Mouse (Mus musculus): ENCODE results near the gene Htt.
A peak's percentile ranks its signal among the peaks of the same experiment; 100 is the strongest.

Gene Htt

GRCm38 (mm10) chr5:34931091-34931490 is 169.6 kb downstream of the Htt start:
- DNase-seq (ENCODE audit: low read depth, low spot score) = no peak

- no peak for DNase-seq (ENCODE audit: low read depth, low spot score)
Observed at GRCm38 (mm10) chr5:34931516-34932457, 170.2 kb downstream of the Htt start.

GRCm38 (mm10) chr5:34932458-34932806 is 170.9 kb downstream of the Htt start:
- no peak for DNase-seq (ENCODE audit: low read depth, low spot score)

- DNase-seq (ENCODE audit: low read depth, low spot score) = peak; percentile 61
Observed at GRCm38 (mm10) chr5:34933461-34933860, 171.9 kb downstream of the Htt start.

- no peak for DNase-seq (ENCODE audit: low read depth, low spot score)
Observed at GRCm38 (mm10) chr5:34941710-34942470, 180.3 kb downstream of the Htt start.

GRCm38 (mm10) chr5:34943428-34943827 is 181.9 kb downstream of the Htt start:
- no peak for DNase-seq (ENCODE audit: low read depth, low spot score)

- peak; percentile 89 for DNase-seq (ENCODE audit: low read depth, low spot score)
Observed at GRCm38 (mm10) chr5:34948861-34949760, 187.6 kb downstream of the Htt start, which contains the start of gene Rgs12. Rgs12 (plus strand) TSS chr5:34949445.

- peak; percentile 42 for DNase-seq (ENCODE audit: low read depth, low spot score)
Observed at GRCm38 (mm10) chr5:34949769-34950211, 188.2 kb downstream of the Htt start.

GRCm38 (mm10) chr5:34950486-34951160 is 189.1 kb downstream of the Htt start:
- peak; percentile 41 for DNase-seq (ENCODE audit: low read depth, low spot score)

GRCm38 (mm10) chr5:34951161-34951834 is 189.8 kb downstream of the Htt start:
- DNase-seq (ENCODE audit: low read depth, low spot score) = no peak

GRCm38 (mm10) chr5:34954508-34954907 is 193.0 kb downstream of the Htt start:
- DNase-seq (ENCODE audit: low read depth, low spot score) = no peak

GRCm38 (mm10) chr5:34955630-34956029 is 194.1 kb downstream of the Htt start:
- peak; percentile 67 for DNase-seq (ENCODE audit: low read depth, low spot score)

- DNase-seq (ENCODE audit: low read depth, low spot score) = no peak
Observed at GRCm38 (mm10) chr5:34956151-34956550, 194.6 kb downstream of the Htt start.

- peak; percentile 68 for DNase-seq (ENCODE audit: low read depth, low spot score)
Observed at GRCm38 (mm10) chr5:34957015-34957414, 195.5 kb downstream of the Htt start.

GRCm38 (mm10) chr5:34960021-34960420 is 198.5 kb downstream of the Htt start:
- DNase-seq (ENCODE audit: low read depth, low spot score) = no peak

All from 3T3-L1 (cell line).